Mouse (Mus musculus) Muller cell, postnatal 12 days (primary cell): ENCODE measurements around the gene Ptprg.
A peak's percentile ranks its signal among the peaks of the same experiment; 100 is the strongest.
"Not testable (repeated sequence)": the region's sequence is repeated elsewhere in the genome, so short reads cannot be mapped to it uniquely, and the experiment has no call there.

ENCODE experiments used
- DNase-seq: peaks from one replicate; pipeline ENCODE4 v3.0.0-alpha.2; 2015; ENCODE audit errors: inconsistent ontology term

The Ptprg gene

DNA sequence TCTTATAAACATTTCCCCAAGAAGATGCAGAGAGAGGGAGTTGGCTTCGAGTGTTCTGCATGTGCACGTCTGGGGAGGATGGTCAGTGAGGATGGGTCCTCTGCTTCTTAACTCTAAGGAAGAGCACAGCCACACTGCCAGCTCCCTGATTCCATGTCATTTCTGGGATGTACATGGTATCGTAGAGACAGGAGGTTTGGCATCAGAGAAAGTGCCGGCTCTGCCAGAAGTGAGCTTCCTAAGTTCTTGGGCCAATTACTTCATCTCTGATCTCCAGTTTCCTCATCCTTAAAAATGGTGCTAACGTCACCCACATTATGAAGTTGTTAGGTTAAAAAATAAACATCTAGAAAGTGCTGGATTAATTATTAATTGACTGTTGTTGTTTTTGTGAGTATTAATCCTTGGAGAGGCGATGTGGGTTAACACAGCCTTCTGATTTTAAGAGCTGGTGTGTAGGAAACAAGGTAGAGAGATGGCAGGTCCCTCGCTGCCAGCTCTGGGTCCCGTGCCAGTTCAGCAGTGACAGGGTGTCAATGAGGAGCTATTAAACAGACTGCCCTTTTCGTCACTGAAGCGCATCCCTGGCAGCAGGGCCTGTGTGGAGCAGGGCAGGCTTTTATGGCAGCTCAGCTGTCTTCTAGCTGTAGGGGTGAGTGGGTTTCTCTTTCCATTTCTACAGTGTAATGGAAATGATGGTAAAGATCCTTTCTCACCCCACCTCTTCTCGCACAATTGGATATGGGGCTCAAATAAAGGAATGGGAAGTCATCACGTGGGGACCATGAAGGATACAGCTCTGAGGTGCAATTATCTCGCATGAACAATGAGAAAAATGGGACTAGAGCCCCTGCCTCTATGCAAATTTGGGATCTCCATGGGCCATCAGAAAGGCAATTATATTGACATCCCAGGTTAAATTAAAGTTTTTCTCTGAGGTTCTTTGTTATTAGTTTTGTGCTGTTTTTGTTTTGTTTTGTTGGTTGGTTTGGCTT lies 646.9 kb downstream of the Ptprg start:
- no peak for DNase-seq

DNA sequence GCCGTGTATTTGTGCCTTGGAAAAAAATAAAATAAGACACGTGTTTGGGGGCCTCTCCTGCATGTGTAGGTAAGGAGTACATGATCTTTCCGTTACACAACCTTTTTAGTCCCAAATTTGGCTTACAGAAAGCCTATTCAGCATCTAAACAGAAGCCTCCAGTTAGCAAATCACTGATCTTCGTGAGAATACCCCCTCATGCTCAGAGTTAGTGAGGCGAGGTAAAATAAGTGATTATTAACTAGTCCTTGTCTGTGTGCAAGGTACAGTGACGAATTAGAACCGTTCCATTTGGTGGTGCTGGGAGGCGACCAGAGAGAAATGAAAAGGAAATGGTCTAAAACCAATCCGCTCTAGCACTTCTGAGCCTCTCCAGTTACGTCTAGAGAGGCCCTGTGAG lies 648.9 kb downstream of the Ptprg start:
- DNase-seq: no peak

DNA sequence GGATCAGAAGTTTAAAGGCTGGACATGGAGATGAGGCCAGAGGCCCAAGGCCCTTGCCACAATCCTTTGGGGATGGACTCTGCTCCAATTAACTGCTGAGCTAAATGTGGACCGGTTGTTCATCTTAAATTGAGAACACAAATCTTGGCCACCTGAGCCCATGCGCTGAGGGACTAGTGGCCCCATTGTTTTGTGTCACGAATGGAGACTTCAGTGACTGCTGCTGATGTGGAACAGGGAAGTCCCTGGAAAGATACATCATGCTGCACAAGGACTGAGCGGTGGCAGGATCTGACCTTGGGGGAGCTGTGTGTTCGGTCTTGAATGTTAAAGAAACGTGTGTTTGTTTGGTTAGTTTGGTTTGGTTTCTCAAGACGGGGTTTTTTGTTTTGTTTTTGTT lies 649.7 kb downstream of the Ptprg start:
- DNase-seq: no peak

DNA sequence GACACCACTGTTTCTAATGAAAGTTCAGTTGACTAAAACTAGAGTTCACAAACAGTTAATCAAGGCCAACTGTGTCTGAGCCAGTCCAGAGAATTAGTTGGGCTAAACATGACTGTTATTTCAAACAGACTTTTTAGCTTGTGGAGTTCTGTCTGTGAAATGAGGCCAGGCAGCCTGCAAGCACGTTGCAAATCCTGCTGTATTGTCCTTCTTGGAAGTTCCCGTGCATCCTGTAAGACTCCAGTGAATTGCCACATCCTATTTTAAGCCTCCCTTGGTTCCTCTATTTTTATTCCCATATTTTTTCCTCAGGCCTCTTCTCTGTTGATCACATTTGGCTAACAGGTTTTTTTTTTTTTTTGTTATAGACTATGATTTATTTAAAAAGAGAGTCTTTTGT lies 652.8 kb downstream of the Ptprg start:
- no peak for DNase-seq

DNA sequence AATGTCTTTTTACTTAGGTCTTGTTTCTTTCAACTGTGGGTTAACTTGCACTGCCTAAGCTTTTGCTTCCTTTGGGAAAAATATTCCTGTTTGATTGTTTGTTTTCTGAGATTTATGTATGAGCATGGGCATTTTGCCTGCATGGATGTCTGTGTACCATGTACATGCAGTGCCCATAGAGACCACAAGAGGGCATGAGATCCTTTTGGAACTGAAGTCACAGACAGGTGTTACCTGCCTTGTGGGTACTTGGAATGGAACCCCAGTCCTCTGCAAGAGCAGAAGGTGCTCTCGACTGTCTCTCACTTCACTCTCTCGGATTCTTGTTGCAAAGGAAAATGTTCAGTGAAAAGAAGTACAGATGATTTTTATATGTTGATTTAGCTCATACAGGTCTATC lies 655.2 kb downstream of the Ptprg start:
- no peak for DNase-seq

DNA sequence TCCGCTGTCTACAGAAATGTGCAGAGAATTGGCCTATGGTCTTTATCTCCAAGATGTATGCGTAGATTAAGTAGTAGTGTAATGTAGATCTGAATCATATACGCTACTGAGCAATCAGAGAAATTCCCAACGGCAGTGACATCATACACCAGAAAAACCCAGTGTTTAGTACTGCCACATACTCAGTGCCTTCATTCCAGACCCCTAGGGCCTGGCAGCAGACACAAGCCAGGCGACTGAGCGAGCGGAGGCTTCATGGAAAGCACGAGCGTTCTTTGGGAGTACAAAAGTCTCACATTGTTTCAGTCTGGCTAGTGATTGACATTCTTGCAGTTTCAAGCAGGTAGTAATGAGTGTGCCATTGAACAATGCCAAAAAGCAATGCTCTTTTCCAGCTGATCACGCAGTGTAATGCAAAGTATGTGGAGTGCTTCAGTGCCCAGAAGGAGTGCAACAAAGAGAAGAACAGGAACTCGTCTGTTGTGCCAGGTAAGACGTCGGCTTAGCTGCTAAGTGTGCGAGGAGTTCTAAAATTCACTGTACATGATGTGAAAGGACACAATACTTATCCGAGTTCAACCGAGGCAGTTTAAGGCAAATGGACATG lies 665.3 kb downstream of the Ptprg start:
- peak; percentile 14 for DNase-seq

DNA sequence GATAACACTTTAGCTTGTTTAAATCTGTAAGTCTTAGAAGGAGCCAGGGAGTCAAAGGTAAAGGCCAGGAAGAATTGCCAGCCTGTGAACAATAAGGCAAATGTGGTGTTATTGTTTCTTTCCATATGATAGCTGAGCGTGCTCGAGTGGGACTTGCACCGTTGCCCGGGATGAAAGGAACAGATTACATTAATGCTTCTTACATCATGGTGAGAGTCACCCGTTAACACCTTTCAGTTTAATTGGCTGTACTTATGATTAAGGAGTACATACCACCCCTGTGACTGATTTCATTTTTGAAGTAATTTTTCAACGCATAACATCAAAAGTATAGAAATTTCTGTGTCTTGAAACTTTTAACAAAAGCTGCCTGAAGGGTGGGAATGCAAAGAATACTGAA lies 666.5 kb downstream of the Ptprg start:
- no peak for DNase-seq

DNA sequence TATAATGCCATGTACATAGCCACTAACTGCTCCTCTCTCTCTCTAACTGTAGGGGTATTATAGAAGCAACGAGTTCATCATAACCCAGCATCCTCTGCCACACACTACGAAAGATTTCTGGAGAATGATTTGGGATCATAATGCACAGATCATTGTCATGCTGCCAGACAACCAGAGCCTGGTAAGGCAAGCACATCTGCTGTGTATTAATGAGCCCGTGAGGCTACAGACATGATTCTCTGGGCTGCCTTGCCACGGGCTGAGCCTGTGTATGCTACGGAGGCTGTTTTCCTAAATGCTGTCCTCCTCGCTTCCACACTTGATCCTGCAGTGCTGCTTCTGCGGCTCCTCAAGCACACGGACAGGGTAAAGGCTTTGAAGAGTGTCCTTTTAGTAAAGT lies 667.2 kb downstream of the Ptprg start:
- no peak for DNase-seq

DNA sequence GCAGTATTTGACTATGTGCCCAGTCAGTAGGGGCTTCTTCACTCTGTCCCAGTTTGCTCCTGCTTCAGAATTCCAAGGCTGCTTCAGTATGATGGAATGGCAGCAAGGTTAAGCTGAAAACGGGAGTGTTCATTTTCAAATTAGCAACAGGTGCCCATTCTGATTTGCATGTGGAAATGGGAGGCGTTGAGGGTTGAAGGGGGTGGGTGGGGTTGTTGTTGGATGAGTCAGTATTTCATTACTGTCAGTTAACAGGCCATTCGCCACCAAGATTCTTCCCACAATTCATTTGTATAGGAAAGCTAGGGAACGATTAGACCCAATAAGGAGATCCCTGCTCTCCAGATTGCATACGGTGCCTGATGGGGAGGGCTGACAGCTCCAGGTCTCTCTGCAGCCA lies 668.2 kb downstream of the Ptprg start:
- peak; percentile 74 for DNase-seq

DNA sequence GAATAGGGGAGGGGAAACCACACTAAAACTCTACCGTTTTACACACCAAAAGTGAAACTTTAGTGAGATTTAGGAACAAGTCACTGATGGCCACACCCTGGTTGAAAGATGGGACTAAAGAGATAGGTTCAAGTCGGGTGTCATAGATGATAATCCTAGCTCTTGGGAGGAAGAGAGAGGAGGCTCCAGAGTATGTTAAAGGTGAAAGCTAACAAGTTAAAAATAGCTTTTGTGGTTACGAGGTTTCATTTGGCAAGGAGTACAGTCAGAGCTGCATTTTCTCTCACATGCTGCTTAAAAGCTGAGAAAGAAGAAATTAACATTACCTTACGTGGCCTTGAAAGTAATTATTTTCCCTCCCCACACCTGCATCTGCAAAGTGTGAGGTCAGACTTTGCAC lies 690.4 kb downstream of the Ptprg start:
- no peak for DNase-seq

DNA sequence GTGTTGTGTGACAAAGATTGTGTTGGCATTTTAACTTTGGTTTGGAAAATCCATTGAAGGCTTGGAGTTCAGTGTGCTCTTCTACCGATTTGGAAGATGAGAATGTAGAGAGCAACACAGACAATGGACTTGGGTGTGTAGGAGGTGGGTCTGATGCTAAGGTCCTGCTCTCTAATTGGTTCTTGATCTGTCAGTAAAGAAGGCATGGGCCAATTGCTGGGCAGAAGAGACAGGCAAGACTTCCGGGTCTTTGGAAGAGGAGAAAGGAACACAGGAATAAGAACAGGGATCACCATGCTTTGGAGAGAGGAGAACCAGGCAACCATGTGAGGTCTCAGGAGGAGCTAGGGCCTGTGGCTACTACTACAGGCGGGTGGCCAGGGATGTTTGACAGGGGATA lies 722.7 kb downstream of the Ptprg start:
- DNase-seq: no peak

DNA sequence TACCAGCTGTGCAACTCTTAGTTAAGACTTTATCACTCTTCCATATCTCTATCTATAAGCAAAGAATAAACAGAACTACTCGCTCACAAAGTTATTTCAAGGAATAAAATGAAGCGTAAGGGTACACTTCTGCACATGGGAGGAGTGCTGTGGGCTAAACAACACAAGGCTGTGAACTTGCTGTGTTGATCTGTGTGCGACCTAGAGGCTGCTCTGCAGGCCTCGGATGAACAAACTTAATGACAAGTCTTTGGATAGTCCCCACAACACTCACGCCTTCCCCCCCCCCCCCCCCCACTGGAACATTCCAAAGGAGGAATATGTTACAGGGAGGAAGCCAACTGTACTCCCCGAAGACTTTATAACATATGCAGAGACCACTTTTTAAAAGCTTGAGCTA lies 730.3 kb downstream of the Ptprg start, which contains the start of gene Gm49355:
Gene Gm49355, plus strand, starts transcription at position 336 of the 400 bp plus-strand sequence.
- no peak for DNase-seq

DNA sequence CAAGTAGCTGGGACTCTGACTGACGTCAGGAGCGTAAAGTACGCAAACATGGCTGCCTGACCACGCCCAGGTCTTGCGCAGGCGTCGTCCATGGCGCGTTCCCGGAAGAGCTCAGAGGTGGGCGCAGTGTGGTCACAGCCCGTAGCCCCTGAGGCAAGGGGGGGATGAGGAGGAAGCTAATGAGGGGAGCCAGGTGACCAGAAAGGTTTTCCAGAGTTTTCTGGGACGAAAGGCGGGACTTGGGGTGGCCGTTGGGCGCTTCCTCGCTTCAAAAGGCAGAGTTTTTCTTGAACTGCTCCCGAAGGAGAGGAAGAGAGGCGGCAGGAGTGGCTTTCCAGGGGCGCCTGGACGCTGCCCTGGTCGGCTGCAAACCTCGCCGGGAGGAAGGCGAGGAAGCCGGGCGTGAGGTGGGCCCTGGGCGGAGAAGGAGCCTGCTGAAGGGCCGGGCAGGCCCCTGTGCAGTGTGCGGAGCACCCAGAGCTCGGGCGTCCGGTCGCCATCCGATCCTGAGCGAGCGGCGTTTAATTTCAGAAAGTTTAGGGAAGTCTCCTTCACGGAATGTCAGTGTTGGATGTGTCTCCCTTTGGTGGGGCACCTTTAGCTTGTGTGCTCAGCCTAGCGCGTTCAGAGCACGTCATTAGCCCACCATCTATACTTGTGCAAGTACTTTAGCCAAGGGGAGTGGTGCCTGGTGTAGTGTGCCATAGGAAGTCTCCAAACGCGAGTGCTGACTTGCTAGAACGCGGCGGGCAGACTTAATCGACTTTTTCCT lies 731.0 kb downstream of the Ptprg start, which contains the start of gene 3830406C13Rik:
Gene 3830406C13Rik, plus strand, starts transcription at position 33 of the 772 bp plus-strand sequence.
- peak; percentile 81 for DNase-seq

DNA sequence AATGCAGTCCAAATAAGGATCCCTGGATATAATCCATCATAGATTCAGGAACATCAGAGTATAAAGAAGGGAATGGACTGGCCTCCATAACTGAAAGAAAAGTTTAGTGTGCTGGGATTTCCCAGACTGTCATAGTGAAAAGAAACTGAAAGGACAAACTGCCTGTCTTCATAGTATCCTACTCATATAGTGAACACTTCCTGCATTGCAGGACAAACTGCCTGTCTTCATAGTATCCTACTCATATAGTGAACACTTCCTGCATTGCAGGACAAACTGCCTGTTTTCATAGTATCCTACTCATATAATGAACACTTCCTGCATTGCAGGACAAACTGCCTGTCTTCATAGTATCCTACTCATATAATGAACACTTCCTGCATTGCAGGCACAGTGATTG lies 736.4 kb downstream of the Ptprg start:
- DNase-seq: not testable (repeated sequence)
